Mouse (Mus musculus) MEL (cell line): ENCODE measurements around the gene Tmem81. TPM values are rescaled to one million over a fixed set of nuclear protein-coding genes. Genes with fewer than 3 reads are reported as not detected.
A peak's percentile ranks its signal among the peaks of the same experiment; 100 is the strongest.

Source experiments
- DNase-seq: peaks from one replicate; pipeline ENCODE4 v3.0.0; 2011; ENCODE audit warnings: low read depth, low spot score
- H3K27ac ChIP-seq: 2 replicates; pipeline ENCODE4 v1.5.1; 2012; ENCODE audit warnings: low read depth, mild to moderate bottlenecking, control low read depth, low read length, moderate library complexity; ENCODE audit not compliant: control insufficient read depth
- H3K27me3 ChIP-seq, 2 experiments: fragments of 150-350 bp in 1 of 2; sonication (generic) in 1 of 2; 2 replicates each; pipeline ENCODE4 v1.6.1; 2012; ENCODE audit warnings: low read length in 2 of 2, mild to moderate bottlenecking in 2 of 2, improper control_type of control experiment in 1 of 2, moderate library complexity in 1 of 2; ENCODE audit not compliant: insufficient read depth in 2 of 2, control insufficient read depth in 1 of 2
- H3K36me3 ChIP-seq, 2 experiments: 2 replicates each; pipeline ENCODE4 v1.6.1; 2012 to 2014; ENCODE audit warnings: low read length in 2 of 2, improper control_type of control experiment in 1 of 2, inconsistent platforms in 1 of 2, mild to moderate bottlenecking in 1 of 2; ENCODE audit not compliant: insufficient read depth in 2 of 2, control insufficient read depth in 1 of 2
- H3K4me1 ChIP-seq, 2 experiments: fragments of 150-350 bp in 1 of 2; sonication (generic) in 1 of 2; 2 replicates each; pipeline ENCODE4 v1.6.1; 2012; ENCODE audit warnings: low read length in 2 of 2, improper control_type of control experiment in 1 of 2, mild to moderate bottlenecking in 1 of 2; ENCODE audit not compliant: insufficient read depth in 2 of 2, control insufficient read depth in 1 of 2
- H3K4me3 ChIP-seq, 2 experiments: fragments of 150-350 bp in 1 of 2; sonication (generic) in 1 of 2; 2 replicates each; pipeline ENCODE4 v1.5.1; 2012; ENCODE audit warnings: low read depth in 2 of 2, low read length in 2 of 2, mild to moderate bottlenecking in 2 of 2, moderate library complexity in 2 of 2, control low read depth in 1 of 2, improper control_type of control experiment in 1 of 2; ENCODE audit not compliant: control insufficient read depth in 1 of 2, insufficient read depth in 1 of 2
- H3K79me2 ChIP-seq: 2 replicates; pipeline ENCODE4 v1.6.1; 2012; ENCODE audit warnings: mild to moderate bottlenecking, low read length, moderate library complexity; ENCODE audit not compliant: control insufficient read depth, poor library complexity, insufficient read depth
- H3K9ac ChIP-seq: 2 replicates; pipeline ENCODE4 v1.6.1; 2012; ENCODE audit warnings: low read depth, mild to moderate bottlenecking, control low read depth, low read length, moderate library complexity; ENCODE audit not compliant: control insufficient read depth, poor library complexity, severe bottlenecking
- H3K9me3 ChIP-seq: fragments of 150-350 bp; sonication (generic); replicated peaks from 2 replicates; pipeline ENCODE4 v1.6.1; 2012; ENCODE audit warnings: mild to moderate bottlenecking, low read length, improper control_type of control experiment, moderate library complexity; ENCODE audit not compliant: insufficient read depth
- BHLHE40 ChIP-seq: IDR thresholded peaks from 2 replicates; pipeline ENCODE4 v1.6.1; 2012; ENCODE audit warnings: low read depth, mild to moderate bottlenecking, inconsistent platforms, low read length, improper control_type of control experiment, borderline replicate concordance
- CHD2 ChIP-seq: IDR thresholded peaks from 2 replicates; pipeline ENCODE4 v1.6.1; 2011; ENCODE audit warnings: low read length, improper control_type of control experiment
- CTCF ChIP-seq, 3 experiments: IDR thresholded peaks in 2 of 3; conservative IDR thresholded peaks in 1 of 3; 2 replicates each; pipeline ENCODE4 v1.5.1; 2011 to 2012; ENCODE audit warnings: low read length in 3 of 3, low read depth in 2 of 3, mild to moderate bottlenecking in 2 of 3, improper control_type of control experiment in 1 of 3, inconsistent platforms in 1 of 3, mixed read lengths in 1 of 3, moderate library complexity in 1 of 3; ENCODE audit not compliant: control insufficient read depth in 1 of 3, insufficient read depth in 1 of 3, poor library complexity in 1 of 3, severe bottlenecking in 1 of 3
- E2F4 ChIP-seq: IDR thresholded peaks from 2 replicates; pipeline ENCODE4 v1.6.1; 2011; ENCODE audit warnings: low read depth, low read length, improper control_type of control experiment, borderline replicate concordance
- ELF1 ChIP-seq: IDR thresholded peaks from 2 replicates; pipeline ENCODE4 v1.6.1; 2014; ENCODE audit warnings: low read depth, mild to moderate bottlenecking, inconsistent platforms, low read length, improper control_type of control experiment, moderate library complexity
- MAFK ChIP-seq: IDR thresholded peaks from 2 replicates; pipeline ENCODE4 v1.6.1; 2011; ENCODE audit warnings: low read depth, mild to moderate bottlenecking, low read length, improper control_type of control experiment, borderline replicate concordance
- MEF2A ChIP-seq: IDR thresholded peaks from 2 replicates; pipeline ENCODE4 v1.6.1; 2014; ENCODE audit warnings: low read depth, mild to moderate bottlenecking, inconsistent platforms, low read length, improper control_type of control experiment; ENCODE audit not compliant: poor library complexity, insufficient replicate concordance, severe bottlenecking; ENCODE audit errors: extremely low read depth
- MXI1 ChIP-seq: IDR thresholded peaks from 2 replicates; pipeline ENCODE4 v1.6.1; 2011; ENCODE audit warnings: mild to moderate bottlenecking, low read depth, low read length, improper control_type of control experiment
- MYB ChIP-seq: IDR thresholded peaks from 2 replicates; pipeline ENCODE4 v1.6.1; 2011; ENCODE audit warnings: mild to moderate bottlenecking, low read depth, low read length, improper control_type of control experiment
- NRF1 ChIP-seq: IDR thresholded peaks from 2 replicates; pipeline ENCODE4 v1.6.1; 2014; ENCODE audit warnings: low read depth, mild to moderate bottlenecking, inconsistent platforms, low read length, improper control_type of control experiment, moderate library complexity; ENCODE audit not compliant: poor library complexity, insufficient read depth, severe bottlenecking
- POLR2A ChIP-seq, 2 experiments: IDR thresholded peaks; 2 replicates each; pipeline ENCODE4 v1.6.1; 2011 to 2012; ENCODE audit warnings: low read length in 2 of 2, mild to moderate bottlenecking in 2 of 2, control low read depth in 1 of 2, improper control_type of control experiment in 1 of 2, low read depth in 1 of 2, moderate library complexity in 1 of 2; ENCODE audit not compliant: control insufficient read depth in 1 of 2, insufficient read depth in 1 of 2, poor library complexity in 1 of 2
- POLR2AphosphoS2 ChIP-seq: IDR thresholded peaks from 2 replicates; pipeline ENCODE4 v1.6.1; 2011; ENCODE audit warnings: low read length, improper control_type of control experiment
- POLR2AphosphoS5 ChIP-seq: IDR thresholded peaks from 2 replicates; pipeline ENCODE4 v1.6.1; 2012; ENCODE audit warnings: low read depth, borderline replicate concordance, mild to moderate bottlenecking, inconsistent platforms, low read length, moderate library complexity, mixed read lengths
- RAD21 ChIP-seq: IDR thresholded peaks from 2 replicates; pipeline ENCODE4 v1.6.1; 2011; ENCODE audit warnings: mild to moderate bottlenecking, low read depth, low read length, improper control_type of control experiment
- TAL1 ChIP-seq: IDR thresholded peaks from 2 replicates; pipeline ENCODE4 v1.6.1; 2012; ENCODE audit warnings: mild to moderate bottlenecking, inconsistent platforms, low read length, moderate library complexity, mixed read lengths
- TBP ChIP-seq: IDR thresholded peaks from 2 replicates; pipeline ENCODE4 v1.8.0; 2011; ENCODE audit warnings: low read depth, low read length, improper control_type of control experiment
- UBTF ChIP-seq: IDR thresholded peaks from 2 replicates; pipeline ENCODE4 v1.6.1; 2012; ENCODE audit warnings: low read depth, mild to moderate bottlenecking, inconsistent platforms, low read length, improper control_type of control experiment, moderate library complexity, borderline replicate concordance; ENCODE audit not compliant: insufficient read depth
- ZC3H11A ChIP-seq: IDR thresholded peaks from 2 replicates; pipeline ENCODE4 v1.6.1; 2012; ENCODE audit warnings: low read depth, mild to moderate bottlenecking, inconsistent platforms, low read length, improper control_type of control experiment
- polyA plus RNA-seq, 2 experiments: library from polyadenylated mRNA; stranded (reverse) in 1 of 2; unstranded in 1 of 2; fragments of >175 nt in 1 of 2; fragments of >200 nt in 1 of 2; gene quantifications; 2 replicates each; pipeline versions ENCODE4 v1.2.1 to v1.2.4; 2012; ENCODE audit warnings: low replicate concordance in 2 of 2, low read depth in 1 of 2; ENCODE audit not compliant: insufficient read length in 2 of 2, insufficient read depth in 1 of 2, missing spikeins in 1 of 2
- total RNA-seq: library from RNA; depleted of rRNA; stranded (reverse); fragments of 300-350 nt; gene quantifications from 2 replicates; pipeline ENCODE4 v1.2.3, GENCODE M21; 2012

Gene Tmem81
- total and polyA plus RNA-seq, 3 experiments: 2.9 to 5.4 TPM; not detected in 1

DNA sequence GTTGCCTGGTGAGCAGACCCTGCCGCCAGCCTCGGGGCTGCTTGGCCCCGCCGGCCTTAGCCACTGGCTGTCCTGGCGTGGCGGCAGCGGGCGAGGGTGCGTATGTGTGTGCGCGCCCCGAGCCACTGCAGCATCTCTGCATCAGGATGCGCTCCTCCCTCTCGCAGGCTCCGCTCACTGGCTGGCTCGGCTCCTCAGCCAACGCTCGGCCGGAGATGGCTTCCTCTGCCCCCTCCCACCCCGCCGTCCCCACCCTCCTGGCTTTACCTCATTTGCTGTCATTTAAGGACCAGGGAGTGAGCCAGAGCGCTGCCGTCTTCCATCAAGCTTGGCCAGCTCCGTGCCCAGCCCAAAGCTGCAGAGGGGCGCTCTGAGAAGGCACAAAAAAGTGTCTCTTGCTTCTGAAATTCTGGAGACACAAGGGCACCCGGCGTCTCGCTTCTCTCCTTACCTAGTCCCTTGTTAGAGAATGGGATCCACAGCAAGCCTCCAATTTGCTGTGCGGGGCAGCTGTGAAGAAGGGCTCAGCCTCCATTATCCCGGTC, 36.8 kb downstream of the Tmem81 start, which contains the start of gene Cntn2:
Cntn2 (minus strand) TSS at position 495 of the 545 bp plus-strand sequence.
- no peak within 1 kb of the TSS for H3K9ac ChIP-seq
- TF ChIP-seq ELF1 (no peak), ZC3H11A (no peak), E2F4 (no peak), POLR2AphosphoS5 (no peak), TAL1 (no peak), MXI1 (no peak), TBP (no peak)
- TF ChIP-seq, all 39 proteins: peak for 0
- Histone ChIP-seq H3K27me3 (peaks cover 0 to 13% of the 10 kb centered on the region in 2 experiments), H3K4me3 (no peak within 1 kb of the TSS), H3K9me3 (no peaks in the 10 kb centered on the region), H3K79me2 (no peaks in the 10 kb centered on the region), H3K27ac (no peak within 1 kb of the TSS), H3K36me3 (no peaks in the 10 kb centered on the region), H3K4me1 (no peaks in the 10 kb centered on the region)
- no peak for DNase-seq

DNA sequence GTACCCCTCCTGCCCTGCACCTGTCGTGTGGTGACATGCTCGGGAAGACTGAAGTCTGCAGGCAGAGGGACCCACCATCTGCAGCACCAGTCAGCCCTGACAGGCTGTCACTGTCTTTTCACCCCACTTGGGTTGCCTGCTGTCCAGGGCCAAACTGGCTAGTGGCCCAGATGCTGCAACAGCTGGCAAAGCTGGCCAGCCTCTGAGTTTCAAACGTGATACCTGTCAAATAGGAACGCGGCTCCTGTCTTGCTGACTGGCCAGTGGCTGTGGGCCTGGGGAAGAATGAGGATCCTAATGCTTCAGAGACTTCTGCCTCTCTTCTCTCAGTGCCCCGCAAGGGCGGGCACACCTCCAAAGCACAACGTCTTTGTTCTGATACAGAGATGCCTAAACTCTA, 37.8 kb downstream of the Tmem81 start:
- Histone ChIP-seq H3K4me1 (no peaks in the 10 kb centered on the region), H3K9me3 (no peaks in the 10 kb centered on the region), H3K36me3 (no peaks in the 10 kb centered on the region), H3K27me3 (peaks cover 2 to 14% of the 10 kb centered on the region in 2 experiments), H3K4me3 (no peak overlapping the region), H3K9ac (no peak overlapping the region), H3K27ac (no peak overlapping the region)
- DNase-seq: no peak
- no peak for TF ChIP-seq MYB
- TF ChIP-seq CTCF (IDR thresholded peaks at IDR 0.05 in 2 of 3, conservative IDR thresholded peaks at IDR 0.05 in 1 of 3; ENCODE audit: control insufficient read depth in 1 of 3, insufficient read depth in 1 of 3, low read depth in 2 of 3, low read length in 3 of 3, poor library complexity in 1 of 3, severe bottlenecking in 1 of 3): no peak
- no peak for TF ChIP-seq POLR2A (IDR thresholded peaks at IDR 0.05; ENCODE audit: control insufficient read depth in 1 of 2, insufficient read depth in 1 of 2, low read depth in 1 of 2, low read length in 2 of 2, poor library complexity in 1 of 2)
- TF ChIP-seq NRF1: no peak
- no peak for TF ChIP-seq MAFK
- TF ChIP-seq, all 39 proteins: peak for 0
- no peaks in the 10 kb centered on the region for H3K79me2 ChIP-seq

DNA sequence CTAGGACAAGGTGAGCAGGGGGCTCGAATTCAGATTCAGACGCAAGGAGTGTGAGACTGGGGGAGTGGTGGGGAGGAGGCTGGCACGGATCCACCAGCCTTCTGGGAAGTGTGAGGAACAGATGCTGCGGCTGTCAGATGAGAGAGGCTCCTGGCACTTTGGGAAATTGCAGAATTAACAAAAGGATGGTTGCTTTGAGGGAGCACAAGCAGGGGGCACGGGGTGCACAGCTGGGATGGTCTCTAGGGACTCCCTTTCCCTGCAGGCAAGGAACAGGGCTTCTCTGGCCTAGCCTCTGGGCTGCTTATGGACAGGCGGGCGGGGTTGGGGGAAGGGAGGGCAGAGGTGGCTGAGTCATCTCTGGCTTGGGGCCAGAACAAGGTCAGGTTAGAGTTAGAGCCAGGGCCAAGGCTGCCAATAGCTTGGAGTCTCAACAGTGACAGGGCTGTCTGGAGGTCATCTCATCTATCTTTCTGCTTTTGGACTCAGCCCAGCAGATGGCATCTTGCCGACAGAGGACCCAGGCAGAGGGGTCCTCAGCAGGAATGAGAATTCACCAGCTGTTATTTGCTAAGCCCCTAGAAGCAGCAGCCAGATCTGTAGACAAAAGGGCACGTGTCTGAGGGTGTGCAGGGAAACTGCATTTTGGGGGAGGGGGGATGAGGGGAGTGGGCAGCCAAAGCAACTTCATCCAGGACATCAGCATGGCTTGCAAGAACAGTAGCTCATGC, 52.0 kb downstream of the Tmem81 start:
- H3K9ac ChIP-seq: no peak overlapping the region
- TF ChIP-seq MAFK (no peak), RAD21 (no peak), TAL1 (no peak), UBTF (no peak), MEF2A (no peak), CTCF (IDR thresholded peaks at IDR 0.05 in 2 of 3, conservative IDR thresholded peaks at IDR 0.05 in 1 of 3; ENCODE audit: control insufficient read depth in 1 of 3, insufficient read depth in 1 of 3, low read depth in 2 of 3, low read length in 3 of 3, poor library complexity in 1 of 3, severe bottlenecking in 1 of 3) (no peak), BHLHE40 (no peak), CHD2 (no peak), POLR2AphosphoS2 (no peak), POLR2AphosphoS5 (no peak), MYB (no peak)
- TF ChIP-seq, all 39 proteins: peak for 0
- peaks cover 0 to 4% of the 10 kb centered on the region in 2 experiments; a peak in 2 of 4 replicates for H3K36me3 ChIP-seq
- peaks cover 0 to 12% of the 10 kb centered on the region in 2 experiments; a peak in 2 of 4 replicates for H3K4me1 ChIP-seq
- H3K79me2 ChIP-seq: no peaks in the 10 kb centered on the region
- H3K4me3 ChIP-seq: no peak overlapping the region
- H3K27me3 ChIP-seq: peaks cover 6 to 10% of the 10 kb centered on the region in 2 experiments
- no peak overlapping the region for H3K27ac ChIP-seq
- DNase-seq: peak; percentile 17
- no peaks in the 10 kb centered on the region for H3K9me3 ChIP-seq
